Mouse (Mus musculus) frontal cortex, postnatal 36 days (tissue): ENCODE measurements around the gene 1810009A15Rik.
"Not testable (repeated sequence)": the region's sequence is repeated elsewhere in the genome, so short reads cannot be mapped to it uniquely, and the experiment has no call there.

Experiments
- DNase-seq, 2 experiments: peaks; one replicate each; pipeline ENCODE4 v3.0.0; 2022; ENCODE audit warnings: low spot score in 2 of 2

The 1810009A15Rik gene

DNA sequence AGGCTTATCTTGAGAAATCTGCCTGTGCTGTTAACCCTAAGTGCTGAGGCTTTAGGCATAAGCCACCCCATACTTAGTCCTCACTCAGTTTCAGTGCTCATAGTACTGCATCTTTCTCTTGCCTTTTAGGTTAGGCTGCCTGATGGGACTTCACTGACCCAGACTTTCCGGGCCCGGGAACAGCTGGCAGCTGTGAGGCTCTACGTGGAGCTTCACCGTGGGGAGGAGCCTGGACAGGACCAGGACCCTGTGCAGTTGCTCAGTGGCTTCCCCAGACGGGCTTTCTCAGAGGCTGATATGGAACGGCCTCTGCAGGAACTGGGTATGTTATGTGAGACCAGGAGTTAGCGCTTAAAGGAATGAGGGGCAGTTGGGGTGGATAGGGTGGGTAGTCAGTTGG lies 13.6 kb upstream of the 1810009A15Rik start:
- DNase-seq = no peak

DNA sequence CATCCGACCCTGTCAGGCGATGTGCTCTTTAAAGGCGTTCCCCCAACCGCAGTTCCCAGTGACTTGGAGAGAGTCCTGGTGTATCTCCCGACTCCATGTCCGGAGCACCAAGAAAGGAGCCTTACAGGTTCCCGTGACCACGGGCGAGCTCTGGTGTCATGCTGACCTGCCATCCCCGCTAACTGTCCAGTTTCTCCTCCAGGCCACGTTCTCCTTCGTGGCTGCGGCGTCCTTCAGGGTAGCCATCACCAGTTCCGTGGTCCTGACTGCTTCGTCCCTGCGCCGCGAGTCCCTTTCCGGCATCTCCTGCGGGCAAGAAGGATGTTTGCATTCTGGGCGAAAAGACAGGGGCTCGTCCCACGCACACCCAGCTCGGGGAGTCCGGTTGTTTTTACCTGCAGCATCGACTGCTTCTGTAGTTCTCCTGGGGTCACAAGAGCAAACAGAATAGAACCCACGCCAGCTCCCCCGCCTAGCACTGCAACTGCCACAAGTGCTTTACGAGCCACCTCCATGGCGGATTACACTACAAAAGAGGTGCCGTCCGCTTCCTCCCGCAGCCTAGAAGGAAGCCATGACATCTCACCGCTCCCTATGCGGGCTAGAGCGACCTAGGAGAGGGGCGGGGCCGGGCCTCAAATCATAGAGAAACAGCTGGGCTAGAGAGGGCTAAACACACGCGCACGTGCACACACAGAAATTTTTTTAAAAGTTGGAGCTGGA lies 8.2 kb upstream of the 1810009A15Rik start, which contains the start of gene Uqcc3:
Uqcc3 (minus strand) TSS at position 613 of the 723 bp plus-strand sequence.
- DNase-seq = peak; percentile 86 to 89

DNA sequence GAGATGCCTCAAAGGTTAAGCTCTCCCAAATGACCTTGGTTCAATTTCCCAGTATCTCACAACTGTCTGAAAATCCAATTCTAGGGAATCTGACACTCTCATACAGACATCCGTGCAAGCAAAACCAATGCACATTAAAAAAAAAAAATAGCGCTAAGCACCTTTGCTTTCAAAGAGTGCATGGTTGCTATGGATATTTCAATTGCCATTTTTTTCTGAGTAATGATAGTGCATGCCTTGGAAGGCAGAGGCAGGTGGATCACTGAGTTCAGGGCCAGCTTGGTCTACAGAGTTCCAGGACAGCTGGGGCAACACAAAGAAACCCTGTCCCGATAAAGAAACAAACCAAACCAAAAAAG lies 7.6 kb upstream of the 1810009A15Rik start:
- no peak for DNase-seq

- DNase-seq = no peak
These were observed 5.0 kb upstream of the 1810009A15Rik start, which contains the start of the genes Lbhd1 and Gm49403 for GRCm38 (mm10) chr19:8883616-8884015. Lbhd1 (plus strand) TSS chr19:8883732. Gm49403 (plus strand) TSS chr19:8883930.

GRCm38 (mm10) chr19:8886916-8887584 lies 1.6 kb upstream of the 1810009A15Rik start:
- no peak for DNase-seq

DNA sequence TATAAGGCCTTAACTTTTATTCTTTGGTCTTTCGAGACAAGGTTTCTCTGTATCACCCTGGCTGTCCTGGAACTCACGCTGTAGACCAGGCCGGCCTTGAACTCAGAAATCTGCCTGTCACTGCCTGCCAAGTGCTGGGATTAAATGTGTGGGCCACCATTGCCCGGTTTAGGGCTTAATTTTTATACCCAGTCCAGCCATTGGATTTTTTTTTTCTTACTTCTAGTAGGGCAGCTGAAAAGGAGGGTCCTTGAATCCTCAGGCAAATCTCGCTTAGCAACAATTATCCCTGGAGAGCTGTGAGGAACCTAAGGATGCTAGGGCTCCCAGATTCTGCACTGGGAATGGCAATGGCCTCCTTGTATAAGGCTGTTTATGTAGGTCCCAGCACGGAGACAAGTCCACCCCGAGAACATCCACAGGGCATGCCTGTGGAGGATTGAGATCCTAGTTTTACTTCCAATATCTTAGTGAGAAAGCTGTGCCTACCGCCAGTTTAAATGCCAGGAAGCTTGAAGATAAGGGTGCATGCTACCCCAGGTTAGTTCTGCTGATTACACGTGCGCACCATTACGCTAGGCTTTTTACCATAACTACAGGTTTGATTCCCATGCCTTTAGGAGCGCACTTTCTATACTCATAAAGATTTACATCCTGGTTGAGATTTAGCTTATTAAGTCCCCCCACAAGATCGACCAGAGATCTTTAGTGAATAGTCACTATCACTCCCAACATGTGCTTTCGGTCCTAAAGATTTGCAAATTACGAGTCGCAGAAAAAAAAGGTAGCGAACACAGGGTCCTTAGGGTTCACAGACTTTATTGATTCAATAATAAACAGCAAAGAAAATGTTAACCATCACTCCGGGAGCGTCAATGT lies 829 bp upstream of the 1810009A15Rik start:
- no peak for DNase-seq

GRCm38 (mm10) chr19:8892829-8893766 lies 4.4 kb downstream of the 1810009A15Rik start, which contains the start of gene Ints5:
Ints5 (plus strand) TSS chr19:8893005.
- peak; percentile 88 to 90 for DNase-seq

DNA sequence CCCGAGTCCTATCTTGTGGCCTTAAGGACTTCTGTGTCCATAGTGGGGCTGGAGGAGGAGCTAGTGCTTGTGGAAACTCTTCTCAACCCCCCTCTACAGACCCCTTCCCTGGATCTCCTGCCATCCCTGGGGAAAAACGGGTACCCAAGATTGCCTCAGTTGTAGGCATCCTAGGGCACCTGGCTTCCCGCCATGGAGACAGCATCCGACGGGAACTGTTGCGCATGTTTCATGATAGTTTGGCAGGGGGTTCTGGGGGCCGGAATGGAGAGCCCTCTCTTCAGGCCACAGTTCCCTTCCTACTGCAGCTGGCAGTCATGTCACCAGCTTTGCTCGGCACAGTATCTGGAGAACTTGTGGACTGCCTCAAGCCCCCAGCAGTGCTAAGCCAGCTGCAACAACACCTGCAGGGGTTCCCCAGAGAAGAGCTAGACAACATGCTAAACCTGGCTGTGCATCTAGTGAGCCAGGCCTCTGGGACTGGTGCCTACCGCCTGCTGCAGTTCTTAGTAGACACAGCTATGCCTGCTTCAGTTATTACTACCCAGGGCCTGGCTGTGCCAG lies 6.8 kb downstream of the 1810009A15Rik start:
- DNase-seq = no peak

DNA sequence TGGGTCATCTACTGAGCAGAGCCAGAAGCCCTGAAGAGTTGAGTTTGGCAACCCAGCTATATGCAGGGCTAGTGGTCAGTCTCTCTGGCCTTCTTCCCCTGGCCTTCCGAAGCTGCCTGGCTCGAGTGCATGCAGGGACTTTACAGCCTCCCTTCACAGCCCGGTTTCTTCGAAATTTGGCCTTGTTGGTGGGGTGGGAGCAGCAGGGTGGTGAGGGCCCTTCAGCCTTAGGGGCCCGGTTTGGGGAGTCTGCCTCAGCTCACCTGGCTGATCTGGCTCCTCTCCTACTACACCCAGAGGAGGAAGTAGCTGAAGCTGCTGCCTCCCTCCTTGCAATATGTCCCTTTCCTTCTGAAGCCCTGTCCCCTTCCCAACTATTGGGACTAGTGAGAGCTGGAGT lies 7.6 kb downstream of the 1810009A15Rik start:
- DNase-seq = not testable (repeated sequence)

- DNase-seq = peak; percentile 35 to 42
These were observed 8.7 kb downstream of the 1810009A15Rik start for GRCm38 (mm10) chr19:8897211-8897864.

GRCm38 (mm10) chr19:8897865-8898495 lies 9.3 kb downstream of the 1810009A15Rik start, which contains the start of gene Ganab:
Ganab (plus strand) TSS chr19:8898071.
- peak; percentile 96 to 97 for DNase-seq

DNA sequence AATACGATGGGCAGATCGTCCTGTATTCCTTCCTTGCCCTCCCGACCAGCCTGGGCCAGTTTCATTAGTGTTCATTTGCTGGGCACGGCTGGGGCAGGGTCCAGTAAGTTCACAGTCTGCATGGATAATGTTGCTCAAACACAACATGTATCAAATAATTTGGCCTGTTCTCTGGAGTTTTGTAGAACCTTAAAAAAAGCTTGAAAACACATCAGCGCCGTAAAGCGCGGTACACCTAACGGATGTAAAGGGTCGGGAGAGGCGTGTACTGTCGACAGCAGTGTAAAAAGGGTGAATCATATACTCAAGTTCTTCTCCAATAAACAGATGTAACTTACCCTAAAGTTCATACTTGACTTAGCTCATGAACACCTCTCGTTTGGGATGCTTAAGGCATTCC lies 9.9 kb downstream of the 1810009A15Rik start:
- DNase-seq = no peak

- no peak for DNase-seq
These were observed 10.4 kb downstream of the 1810009A15Rik start for GRCm38 (mm10) chr19:8899079-8899478.

DNA sequence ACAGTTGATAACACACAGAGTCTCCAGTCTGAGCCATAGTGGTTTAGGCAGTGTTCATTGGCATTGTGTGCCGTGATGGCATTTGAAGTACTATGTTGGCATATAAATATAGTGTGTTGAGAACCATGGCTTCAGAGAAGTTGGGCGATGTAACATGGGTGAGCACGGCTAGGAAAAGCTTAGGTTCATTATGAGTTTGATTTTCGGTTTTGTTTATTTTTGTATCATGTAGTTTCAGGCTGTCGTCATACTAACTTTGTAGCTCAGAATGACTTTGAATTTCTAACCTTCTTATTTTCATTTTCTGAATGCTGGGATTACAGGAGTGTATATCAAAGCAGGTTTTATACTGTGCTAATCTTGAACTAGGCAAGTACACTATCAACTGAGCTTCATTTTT lies 14.8 kb downstream of the 1810009A15Rik start:
- DNase-seq = no peak

- no peak for DNase-seq
These were observed 19.9 kb downstream of the 1810009A15Rik start for GRCm38 (mm10) chr19:8908531-8908930.

DNA sequence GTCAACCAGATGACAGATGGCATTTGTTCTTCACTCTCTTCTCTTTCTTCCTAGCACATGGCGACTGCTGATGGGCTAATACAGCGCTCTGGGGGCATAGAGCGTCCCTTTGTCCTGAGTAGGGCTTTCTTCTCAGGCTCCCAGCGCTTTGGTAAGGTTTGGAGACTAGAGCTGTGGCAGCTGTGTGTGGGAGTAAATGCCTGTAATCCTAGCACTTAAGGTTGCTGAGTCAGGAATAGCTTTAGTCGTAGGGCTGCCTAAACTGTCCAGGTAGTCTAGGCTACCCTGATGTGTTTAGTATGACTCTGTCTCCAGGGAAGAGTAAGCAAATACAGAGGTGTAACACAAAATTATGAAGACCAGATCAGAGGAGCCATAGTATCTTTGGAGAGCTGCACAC lies 23.2 kb downstream of the 1810009A15Rik start:
- peak in 1 of 2 experiments; percentile 71 for DNase-seq

DNA sequence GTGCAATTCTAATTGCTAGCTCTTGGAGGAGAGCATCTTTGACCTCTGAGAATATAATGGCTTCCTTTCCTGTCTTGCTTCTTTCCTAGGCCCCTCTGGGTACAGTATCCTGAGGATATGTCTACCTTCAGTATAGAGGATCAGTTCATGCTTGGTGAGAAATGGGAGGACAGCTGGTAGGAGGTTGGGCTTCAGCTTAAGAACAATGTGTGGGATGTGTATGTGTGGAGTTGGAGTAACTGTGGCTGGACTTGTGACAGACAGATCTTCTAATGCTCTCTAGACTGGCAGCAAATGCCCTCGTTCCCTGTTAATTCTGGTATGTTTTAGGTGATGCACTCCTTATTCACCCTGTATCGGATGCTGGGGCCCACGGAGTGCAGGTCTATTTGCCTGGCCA lies 25.6 kb downstream of the 1810009A15Rik start:
- no peak for DNase-seq

DNA sequence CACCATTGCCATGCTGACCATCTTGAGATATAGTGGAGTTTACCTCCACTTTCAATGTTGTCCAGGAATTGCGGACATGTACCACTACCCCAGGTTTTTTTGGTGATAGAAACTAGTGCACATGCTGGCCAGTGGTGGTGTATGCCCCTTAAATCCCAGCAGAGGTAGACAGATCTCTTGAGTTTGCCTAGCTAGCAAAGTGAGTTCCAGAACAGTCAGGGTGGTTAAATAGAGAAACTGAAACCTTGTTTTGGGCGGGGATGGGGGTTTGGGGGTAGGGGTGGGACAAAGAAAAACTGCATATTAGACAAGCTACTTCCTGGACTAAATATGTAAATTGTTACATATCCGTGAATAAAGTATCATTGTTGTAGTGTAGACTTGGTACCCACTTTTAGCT lies 30.3 kb downstream of the 1810009A15Rik start:
- DNase-seq = no peak

DNA sequence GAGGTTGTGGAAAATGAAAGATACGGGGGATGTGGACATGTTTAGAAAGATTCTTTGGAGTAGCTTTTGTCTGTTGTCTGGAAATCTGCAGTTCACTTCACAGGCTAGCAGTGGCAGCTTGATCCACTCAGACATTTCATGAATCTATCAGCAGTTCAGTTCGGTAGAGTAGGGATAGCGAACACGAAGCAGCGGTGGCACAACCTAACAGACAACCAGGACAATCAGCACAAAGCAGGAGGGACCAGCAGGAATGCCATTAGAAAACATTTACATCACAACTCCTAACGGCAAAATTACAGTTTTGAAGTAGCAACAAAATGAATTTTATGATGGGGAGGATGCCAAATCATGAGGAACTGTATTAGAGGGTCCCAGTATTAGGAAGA lies 31.0 kb downstream of the 1810009A15Rik start:
- DNase-seq = no peak
